Mouse (Mus musculus): ENCODE measurements around the gene Osbp2. TPM values are rescaled to one million over a fixed set of nuclear protein-coding genes. Genes with fewer than 3 reads are reported as not detected.

Osbp2 gene
- not detected for total RNA-seq (2023)

GRCm38 (mm10) chr11:3863454-3864112, at the start of gene Osbp2:
Gene Osbp2, minus strand, starts transcription at chr11:3863903.

GRCm38 (mm10) chr11:3894406-3895281, 30.9 kb upstream of the Osbp2 start, which contains the start of the genes 4921536K21Rik and Dusp18:
Gene 4921536K21Rik, minus strand, starts transcription at chr11:3895098.
Gene Dusp18, plus strand, starts transcription at chr11:3895240.

Other genes starting within 250 kb of the Osbp2 start
- 10 to 100 TPM; 11.8 to 17.6 TPM for gene Morc2a, start 214.7 kb downstream of the Osbp2 start, total RNA-seq (2023)
- under 1 TPM; 0.46 to 0.49 TPM for gene 4921536K21Rik, start 31.2 kb upstream of the Osbp2 start, total RNA-seq (2023)
- 1 to 10 TPM; 5.1 TPM for gene Dusp18, start 31.3 kb upstream of the Osbp2 start, total RNA-seq (2023)
- 10 to 100 TPM in 1 of 2 experiments, 1 to 10 TPM in 1; 9.0 to 13.4 TPM for gene Slc35e4, start 50.8 kb upstream of the Osbp2 start, total RNA-seq (2023)
- 100 to 1,000 TPM; 171 to 175 TPM for gene Tcn2, start 68.3 kb upstream of the Osbp2 start, total RNA-seq (2023)
- gene Pes1, start 100.1 kb upstream of the Osbp2 start, total RNA-seq (2023), result 10 to 100 TPM; 28.1 to 32.8 TPM
- gene 4930556J24Rik, start 112.9 kb upstream of the Osbp2 start, total RNA-seq (2023), result not detected
- gene Gal3st1, start 119.7 kb upstream of the Osbp2 start, total RNA-seq (2023), result under 1 TPM in 1 of 2 experiments, not detected in 1; 0.22 TPM
- not detected for gene Sec14l4, start 167.6 kb upstream of the Osbp2 start, total RNA-seq (2023)
- not detected for gene Sec14l3, start 200.9 kb upstream of the Osbp2 start, total RNA-seq (2023)
- gene Mtfp1, start 231.5 kb upstream of the Osbp2 start, total RNA-seq (2023), result 1 to 10 TPM; 1.1 to 1.9 TPM

All from neutrophil, adult 59 days (primary cell).